Mouse (Mus musculus) gastrocnemius, postnatal 10 days (tissue): Measurements from ENCODE around the gene Gm44973. TPM values are rescaled to one million over a fixed set of nuclear protein-coding genes. Genes with fewer than 3 reads are reported as not detected.
A peak's percentile ranks its signal among the peaks of the same experiment; 100 is the strongest.
"Not testable (repeated sequence)": the region's sequence is repeated elsewhere in the genome, so short reads cannot be mapped to it uniquely, and the experiment has no call there.

Experiments
- DNase-seq: peaks from one replicate; pipeline ENCODE4 v3.0.0; 2021; ENCODE audit warnings: mixed read lengths
- total RNA-seq, 2 experiments: library from RNA; stranded (reverse); gene quantifications; 2 replicates each; pipeline ENCODE4 v1.2.3; 2021

Gene Gm44973
- total RNA-seq, 2 experiments from 2014 or later = not detected

DNA sequence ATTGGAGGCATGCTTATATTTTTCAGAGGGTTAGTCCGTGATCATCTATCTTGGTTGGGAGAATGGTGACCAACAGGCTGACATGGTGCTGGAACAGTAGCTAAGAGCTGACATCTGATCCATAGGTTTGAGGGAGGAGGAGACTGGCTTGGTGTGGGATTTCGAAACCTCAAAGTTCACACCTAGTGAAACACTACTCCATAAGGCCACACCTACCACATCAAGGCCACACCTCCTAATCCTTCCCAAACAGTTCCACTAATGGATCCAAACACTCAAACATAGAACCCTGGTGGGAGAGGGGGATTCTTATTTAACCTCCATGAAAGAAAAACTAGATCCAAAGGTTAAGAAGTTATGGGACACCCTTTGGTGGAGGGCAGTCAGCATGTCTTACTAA is 1.6 kb downstream of the Gm44973 start:
- DNase-seq = no peak

DNA sequence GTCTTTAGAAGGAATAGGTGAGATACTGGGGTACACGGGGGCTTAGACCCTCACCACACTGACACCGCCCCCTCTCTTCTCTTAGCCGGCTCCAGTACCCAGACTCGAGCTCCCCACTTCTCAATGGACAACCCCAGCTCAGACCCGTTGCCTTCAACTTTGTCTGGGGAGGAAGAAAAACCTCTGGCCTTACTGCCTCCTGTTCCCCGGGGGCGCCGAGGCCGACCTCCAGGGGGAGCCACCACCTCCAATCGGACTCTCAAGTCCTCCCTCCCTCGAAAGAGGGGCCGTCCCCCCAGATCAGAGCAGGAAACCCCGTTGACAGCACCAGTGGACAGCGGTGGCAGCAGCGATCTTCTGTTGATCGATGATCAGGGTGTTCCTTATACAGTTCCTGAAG is 2.1 kb downstream of the Gm44973 start:
- peak; percentile 36 for DNase-seq

DNA sequence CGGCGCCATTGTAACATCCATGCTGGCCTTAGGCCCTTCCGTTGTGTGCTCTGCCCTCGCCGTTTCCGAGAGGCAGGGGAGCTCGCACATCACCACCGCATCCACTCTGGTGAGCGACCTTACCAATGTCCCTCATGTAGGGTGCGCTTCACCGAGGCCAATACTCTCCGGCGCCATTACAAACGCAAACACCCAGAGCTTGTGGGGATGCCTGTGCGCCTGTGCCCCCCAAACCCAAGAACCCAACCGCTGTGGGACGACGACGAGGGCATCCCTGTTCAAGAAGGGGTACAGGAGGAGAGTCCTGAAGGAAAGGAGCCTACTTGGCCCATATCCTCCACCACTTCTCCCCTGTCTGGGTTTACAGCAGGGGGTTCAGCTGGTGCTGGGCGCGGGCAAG is 2.6 kb downstream of the Gm44973 start:
- DNase-seq = no peak

DNA sequence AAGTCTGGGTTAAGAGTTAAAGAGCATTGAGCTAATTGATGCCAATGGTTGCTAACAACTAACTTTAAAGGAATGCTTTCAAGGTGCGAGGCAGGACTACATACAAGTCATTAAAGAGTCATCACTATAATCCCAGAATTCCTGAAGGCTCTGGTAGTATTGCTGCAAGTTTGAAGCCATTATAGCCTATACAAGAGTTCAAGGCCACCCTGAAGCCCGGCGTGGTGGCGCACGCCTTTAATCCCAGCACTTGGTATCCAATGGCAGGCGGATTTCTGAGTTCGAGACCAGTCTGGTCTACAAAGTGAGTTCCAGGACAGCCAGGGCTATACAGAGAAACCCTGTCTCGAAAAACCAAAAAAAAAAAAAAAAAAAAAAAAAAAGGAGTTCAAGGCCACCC is 4.3 kb downstream of the Gm44973 start:
- not testable (repeated sequence) for DNase-seq

DNA sequence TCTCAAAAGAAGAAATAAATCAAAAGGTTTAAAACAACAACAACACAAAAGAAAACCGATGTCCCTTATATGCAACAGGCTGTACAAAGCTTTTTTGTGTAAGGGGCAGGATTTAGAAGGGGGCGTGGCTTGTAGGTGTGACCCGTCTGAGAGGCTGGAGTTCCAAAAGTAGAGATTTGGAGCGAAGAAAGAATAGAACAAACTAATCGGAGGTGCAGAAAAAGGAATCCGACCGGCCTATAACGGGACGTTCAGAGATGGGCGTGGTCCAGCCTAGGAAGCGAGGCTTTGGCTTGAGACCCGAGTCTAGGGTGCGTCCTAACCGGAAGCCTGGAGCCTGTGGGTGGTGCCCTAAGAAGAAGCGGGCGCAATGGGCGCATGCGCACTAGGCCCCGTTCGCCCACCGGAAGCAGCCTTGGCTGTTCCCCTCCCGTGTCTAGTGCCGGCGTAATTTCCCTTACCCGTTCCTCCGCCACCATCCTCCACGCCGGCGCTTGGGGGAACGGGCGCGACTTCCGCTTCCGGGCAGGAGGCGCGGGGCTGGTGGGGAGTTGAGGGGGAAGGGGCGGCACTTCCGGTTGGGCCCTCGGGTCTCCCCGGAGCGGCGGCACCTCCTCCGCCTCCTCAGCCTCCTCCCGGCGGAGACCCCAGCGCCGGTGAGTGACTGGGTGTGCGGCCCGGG is 4.8 kb downstream of the Gm44973 start, which contains the start of the genes Zfp865 and Ccdc106:
TSS of gene Zfp865 (plus strand) at position 377 of the 682 bp plus-strand sequence.
TSS of gene Ccdc106 (plus strand) at position 554 of the 682 bp plus-strand sequence.
- DNase-seq = peak; percentile 99

DNA sequence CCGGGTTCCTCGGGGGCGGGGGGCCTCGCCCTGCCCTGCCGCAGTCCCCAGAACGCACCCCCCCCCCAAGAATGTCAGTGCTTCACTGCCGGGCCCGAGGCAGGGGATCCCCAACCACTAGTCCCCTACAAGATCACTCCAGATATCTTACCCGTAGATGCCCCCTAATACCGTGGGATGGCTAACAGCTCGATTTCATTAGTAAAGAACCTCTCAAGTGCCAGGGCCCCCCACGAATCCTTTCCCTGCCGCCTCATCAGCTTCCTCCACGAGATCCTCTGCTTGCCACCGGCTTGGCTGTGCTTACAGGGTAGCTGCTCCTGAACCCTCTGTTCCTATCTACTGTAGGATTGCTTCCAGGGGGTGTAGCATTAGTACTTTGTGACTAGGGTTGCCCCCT is 5.4 kb downstream of the Gm44973 start:
- DNase-seq = no peak

GRCm38 (mm10) chr7:5021197-5021596 is 5.9 kb downstream of the Gm44973 start:
- DNase-seq = no peak

DNA sequence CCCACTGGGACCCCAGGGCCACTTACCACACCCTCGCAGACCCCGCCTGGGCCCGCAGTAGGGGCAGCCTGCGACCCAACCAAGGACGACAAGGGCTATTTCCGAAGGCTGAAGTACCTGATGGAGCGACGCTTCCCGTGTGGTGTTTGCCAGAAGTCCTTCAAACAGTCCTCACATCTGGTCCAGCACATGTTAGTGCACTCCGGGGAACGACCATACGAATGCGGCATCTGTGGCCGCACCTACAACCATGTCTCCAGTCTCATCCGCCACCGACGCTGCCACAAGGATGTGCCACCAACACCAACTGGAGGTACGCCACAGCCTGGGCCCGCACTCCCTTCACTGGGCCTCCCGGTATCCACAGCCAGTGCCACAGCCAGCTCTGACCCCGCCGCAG is 14.2 kb downstream of the Gm44973 start:
- no peak for DNase-seq

- DNase-seq = no peak
Measured at GRCm38 (mm10) chr7:5029946-5030345, 14.7 kb downstream of the Gm44973 start.

DNA sequence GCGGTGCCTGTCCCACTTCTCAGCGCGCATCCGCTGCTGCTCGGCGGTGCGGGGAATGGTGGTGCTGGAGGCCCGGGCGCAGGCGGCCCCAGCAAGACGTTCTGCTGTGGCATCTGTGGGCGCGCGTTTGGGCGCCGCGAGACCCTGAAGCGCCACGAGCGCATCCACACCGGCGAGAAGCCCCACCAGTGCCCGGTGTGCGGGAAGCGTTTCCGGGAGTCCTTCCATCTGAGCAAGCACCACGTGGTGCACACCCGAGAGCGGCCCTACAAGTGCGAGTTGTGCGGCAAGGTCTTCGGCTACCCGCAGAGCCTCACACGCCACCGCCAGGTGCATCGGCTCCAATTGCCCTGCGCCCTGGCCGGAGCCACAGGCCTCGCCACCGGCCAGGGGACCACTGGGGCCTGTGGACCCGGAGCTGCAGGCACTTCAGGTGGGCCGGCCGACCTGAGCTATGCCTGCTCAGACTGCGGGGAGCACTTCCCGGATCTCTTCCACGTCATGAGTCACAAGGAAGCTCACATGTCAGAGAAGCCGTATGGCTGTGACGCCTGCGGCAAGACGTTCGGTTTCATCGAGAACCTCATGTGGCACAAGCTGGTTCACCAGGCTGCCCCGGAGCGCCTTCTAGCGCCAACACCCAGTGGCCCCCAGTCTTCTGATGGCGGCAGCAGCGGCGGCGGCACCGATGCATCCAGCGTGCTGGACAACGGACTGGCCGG is 15.4 kb downstream of the Gm44973 start:
- no peak for DNase-seq

- no peak for DNase-seq
Measured at GRCm38 (mm10) chr7:5031496-5031895, 16.2 kb downstream of the Gm44973 start.

DNA sequence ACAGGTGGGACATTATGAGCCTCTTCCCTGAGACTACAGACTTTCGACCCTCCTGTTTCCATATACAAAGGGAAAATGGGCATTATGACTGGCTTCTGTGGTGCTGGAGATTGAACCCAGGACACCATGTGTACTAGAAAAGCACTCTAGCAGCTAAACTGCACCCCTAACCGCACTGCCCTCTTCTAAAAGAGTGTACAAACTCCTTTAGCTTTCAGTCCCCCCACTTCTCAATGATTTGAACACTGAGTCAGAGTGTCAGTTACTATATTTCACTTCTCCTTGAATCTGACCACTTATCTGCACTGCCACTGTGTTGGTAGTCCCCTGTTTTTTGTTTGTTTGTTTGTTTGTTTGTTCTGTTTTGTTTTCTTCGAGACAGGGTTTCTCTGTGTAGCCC is 18.5 kb downstream of the Gm44973 start, which contains the start of gene 4632433K11Rik:
TSS of gene 4632433K11Rik (plus strand) at position 301 of the 400 bp plus-strand sequence.
- no peak for DNase-seq

- DNase-seq = no peak
Measured at GRCm38 (mm10) chr7:5035628-5036027, 20.3 kb downstream of the Gm44973 start.

DNA sequence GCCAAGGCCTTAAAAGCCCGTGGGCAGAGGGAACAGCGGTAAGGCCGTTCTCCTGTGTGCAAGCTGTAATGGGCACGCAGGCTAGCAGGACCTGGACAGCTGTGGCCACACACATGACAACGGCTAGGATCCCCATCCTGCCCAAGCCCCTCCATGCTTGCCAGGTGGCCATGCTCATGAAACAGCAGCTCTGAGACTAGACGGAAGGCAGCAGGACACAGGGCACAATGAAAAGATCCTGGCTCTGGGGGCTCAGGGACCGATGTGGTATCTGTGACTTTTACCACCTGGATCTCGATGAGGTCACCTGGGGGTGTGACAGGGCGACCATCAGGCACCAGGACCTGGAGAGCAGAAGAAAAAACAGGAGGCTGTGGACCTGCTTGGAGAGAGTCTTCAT is 20.8 kb downstream of the Gm44973 start:
- no peak for DNase-seq

DNA sequence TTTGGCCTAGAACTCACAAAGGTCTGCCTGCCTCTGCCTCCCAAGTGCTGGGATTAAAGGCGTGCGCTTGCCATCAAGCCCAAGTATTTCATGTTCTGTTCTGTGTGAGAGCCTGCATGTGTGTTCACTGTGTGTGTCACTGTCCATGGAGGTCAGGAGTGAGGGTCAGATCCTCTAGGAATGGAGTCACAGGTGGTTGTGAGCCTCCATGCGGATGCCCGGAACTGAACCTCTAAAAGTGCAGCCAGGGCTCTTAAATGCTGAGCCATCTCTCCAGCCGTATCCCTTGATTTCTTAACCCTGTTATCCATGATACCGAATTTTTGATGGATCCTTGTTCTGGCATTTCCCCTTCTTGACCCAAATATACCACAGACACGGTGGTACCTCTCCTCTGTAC is 21.7 kb downstream of the Gm44973 start:
- no peak for DNase-seq

GRCm38 (mm10) chr7:5037467-5037866 is 22.2 kb downstream of the Gm44973 start:
- DNase-seq = no peak

DNA sequence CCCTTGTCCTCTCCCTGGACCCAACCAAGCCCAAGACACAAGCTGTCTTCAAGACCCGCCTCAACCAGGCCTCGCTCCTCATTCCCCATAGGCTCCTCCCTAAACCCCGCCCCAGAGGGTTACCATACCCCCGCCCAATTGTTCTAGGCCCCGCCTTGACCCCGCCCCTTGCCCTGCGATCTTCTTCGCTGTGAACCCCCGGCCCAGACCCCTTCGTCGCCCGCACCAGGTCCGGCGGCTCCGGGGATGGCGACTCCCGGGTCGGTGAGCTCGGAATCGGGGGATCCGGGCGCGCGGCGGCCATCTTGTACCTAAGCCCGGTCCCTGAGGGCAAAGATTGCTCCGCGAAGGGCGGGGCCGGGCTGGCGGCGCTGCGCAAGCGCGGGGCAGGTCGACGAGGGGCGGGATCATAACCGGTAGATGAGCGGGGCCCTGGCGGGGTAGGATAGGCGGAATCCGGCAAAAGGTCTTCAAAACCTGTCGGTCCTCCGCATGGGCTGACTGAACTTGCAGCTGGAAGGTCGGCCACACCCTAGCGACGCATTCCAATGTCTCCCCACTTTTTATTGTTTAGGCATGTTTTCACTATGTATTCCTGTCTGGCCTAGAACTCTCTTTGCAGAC is 22.9 kb downstream of the Gm44973 start, which contains the start of gene Zfp784:
TSS of gene Zfp784 (minus strand) at position 338 of the 624 bp plus-strand sequence.
- DNase-seq = peak; percentile 94

GRCm38 (mm10) chr7:5038940-5039339 is 23.6 kb downstream of the Gm44973 start:
- DNase-seq = no peak

- DNase-seq = no peak
Measured at GRCm38 (mm10) chr7:5044981-5045380, 29.7 kb downstream of the Gm44973 start.

GRCm38 (mm10) chr7:5046112-5046511 is 30.8 kb downstream of the Gm44973 start:
- DNase-seq = no peak

DNA sequence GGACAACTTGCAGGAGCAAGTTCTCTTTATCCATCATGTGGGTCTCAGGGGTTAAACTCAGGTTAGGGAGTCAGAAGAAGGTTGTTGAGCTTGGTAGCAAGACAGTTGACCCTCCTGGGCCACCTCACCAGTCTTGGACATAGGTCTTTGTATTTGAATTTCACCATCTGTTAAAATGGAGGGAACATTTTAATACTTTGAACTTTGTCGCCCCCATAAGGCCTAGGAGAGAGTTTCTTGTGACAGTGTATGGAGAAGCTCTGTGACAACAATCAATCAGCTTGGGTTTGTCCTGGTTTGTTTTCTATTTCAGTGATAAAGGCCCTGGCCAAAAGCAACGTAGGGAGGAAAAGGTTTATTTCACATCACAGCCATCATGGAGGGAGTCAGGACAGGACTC is 32.0 kb downstream of the Gm44973 start:
- no peak for DNase-seq

DNA sequence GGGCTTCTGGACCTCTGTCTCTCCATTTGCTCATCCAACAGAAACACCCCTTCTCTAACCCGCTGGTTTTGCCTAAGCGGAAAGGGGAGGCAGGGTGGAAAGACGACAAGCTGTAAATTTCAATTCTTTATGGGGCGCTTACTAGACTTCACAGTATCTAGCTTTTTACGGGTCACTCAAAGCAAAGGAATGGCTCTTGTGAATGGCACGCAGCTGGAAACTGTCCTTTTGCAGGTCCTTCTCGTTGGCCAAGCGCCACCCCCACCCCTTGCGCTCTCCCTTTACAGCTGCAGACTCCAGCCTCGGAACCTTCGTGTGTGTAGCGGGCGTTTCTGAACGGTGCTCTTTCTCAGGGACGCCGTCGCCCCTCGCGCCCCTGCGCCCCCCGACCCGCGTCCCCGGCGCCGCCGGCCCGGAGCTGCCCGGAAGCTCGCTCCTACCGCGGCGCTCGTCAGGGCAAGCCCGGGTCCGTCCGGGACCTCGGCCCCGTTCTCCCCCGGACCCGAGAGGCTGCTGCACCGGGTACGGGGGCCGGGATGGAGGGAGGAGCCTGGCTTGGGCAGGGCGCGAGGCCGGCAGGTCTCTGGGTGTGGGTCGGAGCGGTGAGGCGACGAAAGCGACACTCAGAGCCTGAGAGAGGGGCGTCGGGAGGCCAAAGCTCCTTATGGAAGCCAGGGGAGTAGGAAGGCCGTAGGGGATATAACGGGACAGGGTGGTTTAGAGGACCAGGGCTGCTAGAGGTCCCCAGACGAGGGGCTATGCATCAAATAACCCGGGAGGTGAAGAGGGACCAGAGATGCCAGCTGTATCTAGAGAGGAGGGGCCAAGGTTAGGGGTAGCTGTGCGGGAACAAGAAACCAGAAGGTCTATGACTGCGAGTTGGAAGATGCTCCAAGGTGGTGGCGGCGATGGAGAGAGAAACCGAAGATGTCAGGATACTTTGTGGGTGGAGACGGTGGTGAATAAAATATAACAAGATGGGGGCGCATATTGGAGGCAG is 36.2 kb downstream of the Gm44973 start, which contains the start of gene Zfp580:
TSS of gene Zfp580 (plus strand) at position 346 of the 1,000 bp plus-strand sequence.
- peak; percentile 76 for DNase-seq
